Mouse (Mus musculus) megakaryocyte, embryonic 14.5 days (primary cell): ENCODE results near the gene Kif5a.

ENCODE experiments used
- FLI1 ChIP-seq: IDR thresholded peaks from 2 replicates; pipeline ENCODE4 v1.6.1; 2012; ENCODE audit warnings: low read length, inconsistent platforms, mixed read lengths
- GATA1 ChIP-seq: IDR thresholded peaks from 3 replicates; pipeline ENCODE4 v1.6.1; 2012; ENCODE audit warnings: mixed read lengths, low read length, inconsistent platforms, borderline replicate concordance

- no peak for TF ChIP-seq GATA1
- TF ChIP-seq FLI1: no peak
Measured at GRCm38 (mm10) chr10:127194428-127195327, 68.5 kb downstream of the Kif5a start.
